Mouse (Mus musculus): ENCODE data around the gene Lrp4.

Lrp4 gene

GRCm38 (mm10) chr2:91453231-91454075 lies 3.9 kb upstream of the Lrp4 start:
- no peak for DNase-seq (ENCODE audit: low read depth, low spot score)

- DNase-seq (ENCODE audit: low read depth, low spot score) = no peak
Measured at GRCm38 (mm10) chr2:91454434-91454833, 2.9 kb upstream of the Lrp4 start.

GRCm38 (mm10) chr2:91455826-91456225 lies 1.5 kb upstream of the Lrp4 start:
- no peak for DNase-seq (ENCODE audit: low read depth, low spot score)

- no peak for DNase-seq (ENCODE audit: low read depth, low spot score)
Measured at GRCm38 (mm10) chr2:91456491-91457100, 715 bp upstream of the Lrp4 start.

- DNase-seq (ENCODE audit: low read depth, low spot score) = no peak
Measured at GRCm38 (mm10) chr2:91457656-91458251, 443 bp downstream of the Lrp4 start.

- DNase-seq (ENCODE audit: low read depth, low spot score) = no peak
Measured at GRCm38 (mm10) chr2:91458252-91458672, 951 bp downstream of the Lrp4 start.

- DNase-seq (ENCODE audit: low read depth, low spot score) = no peak
Measured at GRCm38 (mm10) chr2:91458673-91459391, 1.5 kb downstream of the Lrp4 start.

- no peak for DNase-seq (ENCODE audit: low read depth, low spot score)
Measured at GRCm38 (mm10) chr2:91460076-91460475, 2.8 kb downstream of the Lrp4 start.

- DNase-seq (ENCODE audit: low read depth, low spot score) = no peak
Measured at GRCm38 (mm10) chr2:91460771-91461170, 3.5 kb downstream of the Lrp4 start.

GRCm38 (mm10) chr2:91461341-91461740 lies 4.0 kb downstream of the Lrp4 start:
- DNase-seq (ENCODE audit: low read depth, low spot score) = no peak

- DNase-seq (ENCODE audit: low read depth, low spot score) = no peak
Measured at GRCm38 (mm10) chr2:91462196-91462595, 4.9 kb downstream of the Lrp4 start.

GRCm38 (mm10) chr2:91462681-91463080 lies 5.4 kb downstream of the Lrp4 start:
- no peak for DNase-seq (ENCODE audit: low read depth, low spot score)

- no peak for DNase-seq (ENCODE audit: low read depth, low spot score)
Measured at GRCm38 (mm10) chr2:91465934-91466333, 8.6 kb downstream of the Lrp4 start.

- no peak for DNase-seq (ENCODE audit: low read depth, low spot score)
Measured at GRCm38 (mm10) chr2:91467613-91468012, 10.3 kb downstream of the Lrp4 start.

- no peak for DNase-seq (ENCODE audit: low read depth, low spot score)
Measured at GRCm38 (mm10) chr2:91470055-91470647, 12.8 kb downstream of the Lrp4 start.

- no peak for DNase-seq (ENCODE audit: low read depth, low spot score)
Measured at GRCm38 (mm10) chr2:91474358-91474757, 17.0 kb downstream of the Lrp4 start.

GRCm38 (mm10) chr2:91475791-91476190 lies 18.5 kb downstream of the Lrp4 start:
- DNase-seq (ENCODE audit: low read depth, low spot score) = no peak

- DNase-seq (ENCODE audit: low read depth, low spot score) = no peak
Measured at GRCm38 (mm10) chr2:91476251-91476661, 18.9 kb downstream of the Lrp4 start.

- DNase-seq (ENCODE audit: low read depth, low spot score) = no peak
Measured at GRCm38 (mm10) chr2:91476841-91477240, 19.5 kb downstream of the Lrp4 start.

GRCm38 (mm10) chr2:91480399-91480801 lies 23.1 kb downstream of the Lrp4 start:
- DNase-seq (ENCODE audit: low read depth, low spot score) = no peak

- DNase-seq (ENCODE audit: low read depth, low spot score) = no peak
Measured at GRCm38 (mm10) chr2:91480805-91481514, 23.6 kb downstream of the Lrp4 start.

All from brain, embryonic 18.5 days (tissue).